Mouse (Mus musculus) monocyte, adult 5-6 weeks (primary cell): ENCODE measurements around the gene Sirpa. TPM values are rescaled to one million over a fixed set of nuclear protein-coding genes. Genes with fewer than 3 reads are reported as not detected.

Source experiments
- ATAC-seq: fragments of 153-309, 156-312 bp; replicated peaks from 2 replicates; pipeline ENCODE4 v1.8.0; 2017; ENCODE audit warnings: mild to moderate bottlenecking; ENCODE audit not compliant: low TSS enrichment, insufficient number of reproducible peaks, severe bottlenecking, poor library complexity, low FRiP score
- total RNA-seq: library from RNA; stranded (forward); fragments of 200-1000, 200-491, 200-594 nt; gene quantifications from 3 replicates; pipeline ENCODE4 v1.2.3, GENCODE M21; 2017

Gene Sirpa
- total RNA-seq, 1 experiment from 2014 or later = 497 TPM

- ATAC-seq = no peak
These were observed 15.8 kb upstream of the Sirpa start for GRCm38 (mm10) chr2:129576611-129577447.

GRCm38 (mm10) chr2:129580656-129581055 lies 12.0 kb upstream of the Sirpa start:
- no peak for ATAC-seq

GRCm38 (mm10) chr2:129581826-129582225 lies 10.8 kb upstream of the Sirpa start:
- ATAC-seq = no peak

- no peak for ATAC-seq
These were observed 10.4 kb upstream of the Sirpa start for GRCm38 (mm10) chr2:129582261-129582660.

DNA sequence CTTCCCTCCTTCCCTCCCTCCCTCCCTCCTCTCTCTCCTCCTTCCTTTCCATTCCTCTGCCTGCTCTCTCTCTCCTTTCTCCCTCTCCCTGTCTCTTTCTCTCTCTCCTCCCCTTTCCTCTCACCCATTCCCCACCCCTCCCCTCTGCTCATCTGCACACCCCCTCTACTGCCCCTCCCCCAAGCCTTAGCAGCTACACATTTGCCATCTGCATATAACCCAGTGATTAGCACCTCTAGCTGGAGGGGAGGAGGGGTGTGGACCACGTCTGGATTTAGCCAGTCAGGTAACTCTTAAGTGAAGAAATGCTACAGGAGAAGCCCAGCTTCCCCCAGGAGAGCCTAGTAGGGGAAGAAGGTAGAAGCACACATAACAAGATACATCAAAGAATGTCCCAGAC lies 7.7 kb upstream of the Sirpa start:
- ATAC-seq = no peak

DNA sequence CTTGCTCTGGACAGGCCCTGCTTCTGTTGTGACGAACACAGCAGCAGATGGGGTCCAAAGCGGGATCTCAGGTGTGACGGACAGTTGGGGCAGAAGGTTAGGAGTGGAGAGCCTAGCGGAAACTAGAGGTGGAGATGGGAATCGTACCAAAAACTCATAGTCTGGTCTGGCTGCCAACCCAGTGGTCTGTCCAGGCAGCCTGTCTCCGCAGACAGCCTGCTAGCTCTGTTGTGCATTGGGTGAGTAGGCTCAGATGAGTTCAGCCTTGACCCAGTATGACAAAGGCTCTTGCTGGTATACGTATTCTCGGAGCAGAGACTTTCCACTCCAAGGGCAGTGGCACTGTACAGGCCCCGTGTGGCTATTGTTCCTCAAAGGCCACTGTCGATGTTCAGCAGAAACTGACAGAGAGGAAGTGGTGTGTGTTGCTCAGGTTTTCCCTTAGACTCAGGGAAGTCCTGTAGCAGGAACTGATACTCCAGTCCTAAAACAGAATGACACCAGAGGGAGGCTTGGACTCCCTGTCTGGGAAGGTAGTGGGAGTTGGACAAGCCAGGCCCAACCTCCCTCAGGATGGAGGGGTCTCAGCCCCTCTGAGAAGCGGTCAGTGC lies 6.6 kb upstream of the Sirpa start:
- ATAC-seq = peak; percentile 94

GRCm38 (mm10) chr2:129587241-129587640 lies 5.4 kb upstream of the Sirpa start:
- no peak for ATAC-seq

GRCm38 (mm10) chr2:129587825-129588251 lies 4.8 kb upstream of the Sirpa start:
- ATAC-seq = no peak

GRCm38 (mm10) chr2:129591897-129592296 lies 738 bp upstream of the Sirpa start:
- peak; percentile 36 for ATAC-seq

DNA sequence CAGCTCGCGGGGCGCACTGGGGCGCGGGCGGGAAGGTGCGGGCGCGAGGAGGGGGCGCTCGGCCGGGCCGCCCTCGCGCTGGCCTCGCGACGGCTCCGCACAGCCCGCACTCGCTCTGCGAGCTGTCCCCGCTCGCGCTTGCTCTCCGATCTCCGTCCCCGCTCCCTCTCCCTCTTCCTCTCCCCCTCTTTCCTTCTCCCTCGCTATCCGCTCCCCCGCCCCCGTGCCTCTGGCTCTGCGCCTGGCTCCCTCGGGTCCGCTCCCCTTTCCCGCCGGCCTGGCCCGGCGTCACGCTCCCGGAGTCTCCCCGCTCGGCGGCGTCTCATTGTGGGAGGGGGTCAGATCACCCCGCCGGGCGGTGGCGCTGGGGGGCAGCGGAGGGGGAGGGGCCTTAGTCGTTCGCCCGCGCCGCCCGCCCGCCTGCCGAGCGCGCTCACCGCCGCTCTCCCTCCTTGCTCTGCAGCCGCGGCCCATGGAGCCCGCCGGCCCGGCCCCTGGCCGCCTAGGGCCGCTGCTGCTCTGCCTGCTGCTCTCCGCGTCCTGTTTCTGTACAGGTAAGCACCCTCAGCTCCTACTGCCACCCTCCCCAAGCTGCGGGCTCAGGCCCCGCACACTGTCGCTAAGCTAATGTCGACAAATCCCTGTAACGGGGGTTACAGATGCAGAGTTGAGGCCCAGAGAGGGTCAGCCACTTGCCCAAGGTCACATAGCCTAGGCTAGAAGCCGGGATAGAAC lies 673 bp downstream of the Sirpa start:
- ATAC-seq = no peak

GRCm38 (mm10) chr2:129593876-129594421 lies 1.3 kb downstream of the Sirpa start:
- ATAC-seq = peak; percentile 9

GRCm38 (mm10) chr2:129594569-129594968 lies 1.9 kb downstream of the Sirpa start:
- ATAC-seq = no peak

- no peak for ATAC-seq
These were observed 2.6 kb downstream of the Sirpa start for GRCm38 (mm10) chr2:129595206-129595605.

DNA sequence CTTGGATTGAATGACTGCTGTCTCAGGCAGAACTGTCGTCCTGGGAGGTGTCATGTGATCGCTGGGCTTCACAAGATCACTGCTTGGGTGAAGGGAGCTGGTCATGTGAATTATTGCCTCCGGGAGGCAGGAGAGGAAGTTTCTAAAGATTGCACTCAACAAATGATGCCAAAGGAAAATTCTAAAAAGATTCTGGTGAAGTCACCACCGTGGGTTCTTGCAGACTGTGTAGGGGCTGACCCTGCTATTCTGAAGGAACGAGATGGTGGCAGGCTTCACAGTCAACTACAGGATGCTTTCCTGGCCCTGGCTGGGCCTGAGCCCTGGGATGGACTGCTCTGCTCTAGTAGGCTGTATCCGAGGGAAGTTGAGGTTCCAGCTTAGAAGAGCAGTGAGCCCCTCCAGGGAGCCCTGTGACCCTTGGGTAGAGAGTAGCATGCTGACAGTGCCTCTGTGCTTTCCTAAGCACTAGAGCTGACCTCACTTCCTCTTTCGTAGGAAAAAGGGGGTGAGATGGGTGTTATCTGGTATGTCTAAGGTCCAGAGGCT lies 3.1 kb downstream of the Sirpa start:
- peak; percentile 44 for ATAC-seq

DNA sequence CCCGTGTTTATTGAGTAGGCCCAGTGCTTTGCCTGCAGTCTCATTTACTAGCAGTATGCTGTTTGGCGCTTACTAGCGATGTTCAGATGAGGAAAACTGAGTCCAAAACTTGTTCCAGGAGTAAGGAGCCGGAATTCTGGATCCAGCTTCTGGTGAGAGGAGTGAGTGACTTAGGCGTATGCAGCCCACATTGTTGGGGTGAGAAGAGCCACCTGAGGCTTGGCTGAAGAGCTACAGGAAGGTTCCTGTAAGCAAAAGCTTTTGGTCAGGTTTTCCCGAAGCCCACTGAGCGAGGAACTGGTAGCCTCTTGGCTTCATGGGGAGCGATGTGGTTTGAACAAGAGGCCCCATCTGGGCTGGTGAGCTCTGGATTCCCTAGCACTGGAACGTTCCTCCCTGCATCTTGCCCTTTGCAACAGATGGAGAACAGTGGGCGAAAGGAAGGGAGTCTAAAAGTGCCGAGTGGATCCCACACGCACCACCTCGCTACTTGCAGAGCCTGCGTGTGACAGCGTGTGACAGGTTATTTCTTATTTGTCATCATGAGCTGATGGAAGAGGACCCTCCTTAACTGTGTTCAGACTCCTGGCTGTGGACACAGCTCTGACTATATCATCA lies 4.0 kb downstream of the Sirpa start:
- ATAC-seq = no peak

- ATAC-seq = no peak
These were observed 4.9 kb downstream of the Sirpa start for GRCm38 (mm10) chr2:129597581-129597980.

- no peak for ATAC-seq
These were observed 5.5 kb downstream of the Sirpa start for GRCm38 (mm10) chr2:129598094-129598493.

DNA sequence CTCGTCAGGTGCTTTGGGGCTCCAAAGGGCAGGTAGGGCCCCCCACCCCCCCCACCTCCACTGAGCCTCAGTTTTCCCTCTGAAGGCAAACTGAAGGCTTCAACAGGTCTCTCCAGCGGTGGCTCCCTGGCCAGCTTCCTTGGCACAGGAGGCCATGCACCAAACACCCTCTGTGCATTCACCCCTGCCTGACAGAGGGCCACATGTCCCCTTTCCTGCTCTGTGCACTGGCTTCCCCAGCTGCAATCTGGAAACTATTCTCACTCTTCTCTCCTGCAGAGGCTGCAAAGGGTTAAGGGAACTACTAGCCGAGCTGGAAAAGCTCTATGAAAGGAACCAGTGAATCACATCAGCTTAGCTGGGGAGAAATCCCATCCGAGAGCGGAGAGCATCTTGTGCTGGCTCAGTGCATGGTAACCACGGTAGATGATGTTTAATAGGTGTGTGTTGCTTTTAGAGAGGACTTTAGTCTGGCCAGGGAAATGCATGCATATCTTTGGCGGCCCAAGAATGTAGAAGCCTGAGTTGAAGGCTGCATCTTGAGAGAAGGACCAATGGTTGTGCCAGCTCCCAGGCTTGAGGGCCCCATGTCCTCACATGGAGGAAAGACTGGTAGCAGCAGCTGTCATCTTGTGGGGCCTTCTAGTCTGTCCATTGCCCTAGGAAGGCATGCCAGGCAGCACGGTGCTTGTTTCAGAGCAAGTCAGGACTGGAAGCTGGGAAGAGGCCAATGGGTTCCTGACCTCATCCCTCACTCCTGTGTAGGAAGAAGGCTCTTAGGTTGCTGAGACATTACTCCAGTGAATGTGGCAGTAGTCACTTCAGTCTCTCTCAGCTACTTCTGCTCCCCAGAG lies 6.8 kb downstream of the Sirpa start:
- no peak for ATAC-seq
